Mouse (Mus musculus) fibroblast of lung, adult 2 months (primary cell): Measurements from ENCODE around the gene Plekhm3.

Experiments
- DNase-seq: peaks from one replicate; pipeline ENCODE4 v3.0.0-alpha.2; 2011; ENCODE audit warnings: low read depth

The Plekhm3 gene

DNA sequence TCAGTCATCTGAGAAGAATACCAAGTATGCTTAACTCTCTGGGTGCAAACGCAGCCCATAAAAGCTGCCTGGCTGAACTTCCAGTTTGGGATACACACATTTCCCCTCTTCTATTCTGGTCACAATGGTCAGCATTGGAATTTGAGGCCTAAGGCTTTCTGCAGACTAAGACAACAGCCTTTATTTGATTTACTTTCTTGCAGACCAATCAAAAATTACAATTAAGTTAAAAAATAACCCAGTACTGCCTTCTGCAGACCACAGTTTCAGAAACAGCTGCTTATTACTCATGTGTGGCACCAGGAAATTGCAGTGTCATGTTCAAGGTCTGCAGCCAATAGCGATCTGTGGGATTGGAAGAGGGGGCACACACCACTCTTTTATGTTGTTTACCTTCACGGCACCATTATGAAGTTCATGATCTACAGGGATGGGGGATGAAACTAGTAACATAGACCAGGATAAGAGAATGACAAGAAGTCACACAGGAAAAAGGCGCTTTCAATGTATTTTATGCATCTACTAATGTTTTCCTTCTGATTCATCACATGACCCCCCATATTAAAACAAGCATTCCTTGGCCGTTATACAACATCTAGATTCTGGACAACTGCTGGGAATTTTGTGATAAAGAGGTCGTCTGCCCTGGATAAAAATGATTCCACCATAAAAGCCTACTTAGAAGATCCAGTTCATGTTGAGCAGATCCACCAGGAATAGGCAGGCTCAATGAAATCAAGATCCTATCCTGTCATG is 130.1 kb downstream of the Plekhm3 start:
- no peak for DNase-seq

DNA sequence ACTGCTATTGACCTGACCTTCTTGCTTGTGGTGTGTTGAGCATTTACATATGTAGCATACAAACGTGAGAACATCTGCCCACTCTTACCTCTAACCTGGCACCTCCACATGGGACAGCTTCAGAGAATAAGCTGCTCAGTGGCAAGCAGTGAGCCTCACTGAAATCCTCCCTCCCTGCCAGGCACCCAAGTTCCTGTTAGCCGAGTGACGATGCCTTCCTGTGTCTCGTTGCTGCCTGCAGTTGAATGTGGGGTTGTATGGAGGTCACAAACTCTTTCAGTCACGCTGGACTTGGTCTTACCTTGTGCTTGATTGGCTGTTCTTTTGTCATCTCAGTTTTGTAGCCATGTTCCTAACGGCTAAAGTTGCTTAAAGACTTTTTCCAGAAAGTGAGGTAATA is 133.1 kb downstream of the Plekhm3 start:
- DNase-seq: no peak

DNA sequence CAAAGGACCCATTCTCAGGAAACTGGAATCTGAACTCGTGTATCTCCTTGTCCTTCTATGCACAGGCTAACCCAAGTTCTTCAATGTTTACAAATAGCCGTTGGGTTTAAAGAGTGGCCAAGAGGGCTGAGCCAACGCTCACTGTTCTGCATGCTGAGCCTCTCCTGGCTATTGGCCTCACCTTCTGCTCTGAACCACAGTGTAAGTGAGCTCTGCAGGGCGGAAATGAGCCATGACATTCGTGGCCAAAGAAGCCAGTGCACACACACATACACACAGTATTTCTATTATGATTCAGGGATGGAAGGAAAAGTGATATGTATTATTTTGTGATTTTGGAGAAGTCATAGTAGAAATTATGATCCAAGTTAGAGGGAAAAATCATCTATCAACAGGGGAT is 138.9 kb downstream of the Plekhm3 start:
- peak; percentile 57 for DNase-seq

DNA sequence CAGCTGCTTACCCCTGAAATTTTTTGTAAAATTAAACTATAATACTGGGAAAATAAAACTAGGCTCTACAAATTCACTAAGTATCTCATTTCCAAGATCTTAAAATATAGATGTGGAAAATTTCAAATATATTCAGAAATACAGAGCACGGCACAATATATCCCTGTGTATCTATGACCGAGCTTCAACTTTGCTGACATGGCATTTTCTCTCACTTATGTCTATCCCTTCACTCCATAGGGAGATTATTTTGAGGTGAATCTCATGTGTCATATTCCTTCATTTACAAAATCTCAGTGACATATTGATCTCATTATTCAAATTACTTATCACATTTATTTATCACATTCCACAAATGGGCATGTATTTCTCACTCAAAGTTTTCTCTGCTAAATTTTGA is 143.4 kb downstream of the Plekhm3 start:
- DNase-seq: no peak

DNA sequence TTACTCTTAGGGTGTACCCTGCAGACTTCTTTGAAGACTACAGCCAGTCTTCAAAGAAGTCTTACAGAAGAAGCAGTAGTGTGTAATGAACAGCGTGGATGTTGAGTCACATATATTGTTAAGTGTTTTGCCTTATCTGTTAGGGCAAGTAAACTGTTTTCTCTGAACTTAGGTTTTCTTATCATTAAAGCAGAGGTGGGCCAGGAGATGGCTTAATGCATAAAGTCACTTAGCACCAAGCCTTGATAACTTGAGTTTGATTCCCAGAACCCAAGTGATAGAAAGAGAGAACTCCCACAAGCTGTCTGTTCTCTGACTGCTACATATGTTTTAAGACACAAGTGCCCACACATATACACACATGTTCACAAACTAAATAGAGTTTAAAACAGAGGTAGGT is 144.7 kb downstream of the Plekhm3 start:
- DNase-seq: no peak

DNA sequence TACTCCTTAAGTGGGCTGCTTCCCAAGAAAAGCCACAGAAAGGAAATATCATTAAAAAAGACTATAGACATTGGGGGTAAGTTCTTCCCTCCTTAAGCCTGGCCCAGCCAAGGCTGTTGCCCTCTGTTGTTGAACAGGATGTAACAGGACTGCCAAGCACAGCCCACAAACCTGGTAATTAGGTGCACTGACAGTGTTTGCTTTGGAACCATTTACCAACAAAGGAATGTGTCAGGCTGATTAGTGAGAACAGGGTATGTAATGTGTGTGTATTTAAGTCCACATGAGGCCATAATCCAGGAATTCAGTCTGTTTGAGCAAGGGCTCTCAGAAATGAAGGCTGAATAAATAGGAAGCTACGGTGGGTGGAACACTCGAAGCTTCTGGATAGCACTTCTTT is 147.5 kb downstream of the Plekhm3 start:
- DNase-seq: peak; percentile 78

DNA sequence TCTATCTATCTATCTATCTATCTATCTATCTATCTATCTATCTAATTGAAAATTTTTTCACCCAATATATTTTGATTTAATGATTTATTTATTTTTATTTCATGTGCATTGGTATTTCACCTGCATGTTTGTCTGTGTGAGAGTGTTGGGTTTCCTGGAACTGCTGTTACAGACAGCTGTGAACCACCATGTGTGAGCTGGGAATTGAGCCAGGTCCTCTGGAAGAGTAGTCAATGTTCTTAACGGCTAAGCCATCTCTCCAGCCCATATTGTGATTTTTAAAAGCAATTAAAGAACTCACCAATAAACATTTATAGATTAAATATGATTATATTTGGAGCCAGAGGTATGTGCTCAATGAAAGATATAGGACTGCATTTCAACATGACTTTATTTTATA is 148.9 kb downstream of the Plekhm3 start:
- DNase-seq: no peak

DNA sequence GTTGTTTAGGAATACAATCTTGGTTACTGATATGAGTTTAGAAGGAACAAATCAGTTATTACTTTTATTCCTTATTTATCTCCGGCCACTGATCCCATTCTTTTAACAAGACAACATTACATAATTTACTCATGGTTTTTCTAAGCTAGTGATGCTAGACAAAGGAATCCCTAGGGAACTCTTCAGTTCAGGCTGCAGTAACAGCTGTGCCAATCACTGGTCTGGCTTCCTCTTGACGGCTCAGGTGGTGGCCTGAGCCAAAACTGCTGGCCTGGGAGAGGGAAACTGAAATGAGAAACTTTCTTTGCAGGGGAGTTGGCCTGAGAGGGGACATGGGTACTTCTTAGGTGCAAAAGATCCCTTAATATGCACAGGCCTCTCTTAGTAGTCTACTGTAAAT is 151.4 kb downstream of the Plekhm3 start:
- DNase-seq: no peak

DNA sequence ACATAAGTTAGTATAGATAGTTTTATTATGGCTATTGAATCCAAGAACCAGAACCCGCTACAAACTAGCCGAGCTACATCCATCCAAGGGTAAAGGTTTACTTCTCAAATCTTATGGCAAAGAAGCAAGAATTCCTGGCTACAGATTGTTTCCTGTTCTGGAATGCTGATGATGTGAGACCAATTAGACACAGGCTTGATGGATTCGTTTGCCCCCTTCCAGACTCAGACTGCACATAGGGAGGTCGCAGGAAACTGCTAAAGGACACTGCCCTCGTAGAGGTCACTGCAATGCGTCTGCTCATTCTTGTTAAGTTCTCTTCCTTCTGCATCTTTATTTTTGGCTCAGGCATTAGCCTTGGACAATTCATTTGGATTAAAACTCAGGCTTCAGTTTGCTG is 154.0 kb downstream of the Plekhm3 start:
- no peak for DNase-seq

DNA sequence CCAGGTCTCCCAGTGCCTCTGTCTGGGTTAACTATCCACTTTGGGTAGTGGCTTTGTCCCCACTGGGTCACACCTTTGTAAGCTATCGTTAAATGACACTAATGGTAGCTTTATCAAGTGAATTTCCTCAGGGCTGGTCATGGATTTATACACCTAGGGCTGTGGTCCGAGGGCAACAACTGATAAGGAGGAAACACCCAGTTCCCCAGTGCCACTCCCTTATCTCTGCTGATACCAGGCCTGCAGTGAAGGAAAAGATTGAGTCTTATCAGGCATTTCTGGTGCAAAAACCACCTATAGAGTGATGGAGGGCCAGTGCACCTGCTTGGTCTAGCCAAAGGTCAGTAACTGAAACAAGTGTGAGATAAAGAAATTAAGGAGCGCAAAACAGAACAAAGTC is 159.0 kb downstream of the Plekhm3 start:
- no peak for DNase-seq

DNA sequence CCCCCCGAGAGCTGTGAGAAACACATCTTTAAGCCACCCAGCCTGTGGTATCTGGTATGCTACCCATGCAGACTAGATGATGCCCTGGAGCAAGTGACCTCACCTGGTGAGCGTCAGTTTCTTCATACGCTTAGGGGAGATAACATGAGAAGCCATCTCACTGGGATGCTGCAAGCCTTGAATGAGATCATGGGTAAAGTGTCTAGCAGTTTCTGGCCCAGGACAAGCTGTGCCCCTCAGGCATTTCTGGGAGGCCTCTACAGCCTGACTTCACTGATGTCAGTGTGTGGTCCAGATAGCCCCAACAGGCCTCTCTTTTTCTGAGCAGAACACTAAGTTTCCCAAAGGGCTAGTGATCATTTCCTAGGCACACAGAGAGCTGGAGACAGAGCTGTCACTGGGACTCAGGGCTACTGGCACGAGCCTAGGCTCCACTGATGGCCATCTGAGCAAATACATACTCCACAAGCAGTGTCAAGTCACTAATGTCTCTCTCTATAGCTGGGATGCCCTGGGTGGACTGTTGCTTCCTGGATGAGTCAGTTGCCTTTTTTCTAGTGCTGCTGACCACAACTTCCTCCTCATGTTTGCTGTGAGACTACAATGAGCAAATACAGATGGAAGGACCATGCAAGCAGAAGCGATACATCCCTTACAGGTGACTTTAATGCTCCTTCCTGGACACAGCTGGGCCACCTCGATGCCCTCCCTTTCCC is 159.6 kb downstream of the Plekhm3 start:
- DNase-seq: no peak

DNA sequence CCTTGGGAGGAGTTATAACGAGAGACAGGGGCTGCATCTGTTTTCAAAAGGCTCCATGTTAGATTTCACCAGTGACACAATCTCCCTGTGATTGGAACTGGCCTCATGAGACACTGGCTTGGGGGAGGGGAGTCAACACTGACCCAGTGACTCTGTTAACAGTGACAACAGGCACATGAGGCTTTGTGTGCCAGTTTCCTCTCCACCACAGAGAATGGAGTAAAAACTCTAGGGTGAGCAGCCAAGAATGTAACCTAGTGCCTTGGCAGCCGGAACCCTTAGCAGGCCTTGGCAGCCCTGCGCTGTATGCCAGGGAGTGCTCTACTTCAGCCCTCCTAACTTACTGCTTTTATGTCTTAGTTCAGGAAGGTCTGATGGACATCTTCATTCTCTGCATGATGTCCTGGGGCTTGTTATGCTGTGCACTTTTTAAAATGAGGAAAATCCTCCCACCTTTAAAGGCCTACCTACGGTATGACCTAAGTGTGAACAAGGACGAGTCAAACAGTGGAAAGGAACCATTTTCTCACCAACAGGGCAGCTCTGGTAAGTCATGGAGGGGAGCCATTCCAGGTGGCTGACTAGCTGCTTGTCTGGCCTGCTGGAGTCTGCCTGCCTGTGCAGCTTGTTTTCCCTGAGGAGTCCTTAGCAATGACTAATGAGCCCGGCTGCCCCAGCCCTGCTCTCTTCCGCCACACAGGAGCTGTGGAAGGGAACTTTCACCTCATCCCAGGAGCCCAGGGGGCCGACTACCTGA is 161.2 kb downstream of the Plekhm3 start:
- peak; percentile 60 for DNase-seq

DNA sequence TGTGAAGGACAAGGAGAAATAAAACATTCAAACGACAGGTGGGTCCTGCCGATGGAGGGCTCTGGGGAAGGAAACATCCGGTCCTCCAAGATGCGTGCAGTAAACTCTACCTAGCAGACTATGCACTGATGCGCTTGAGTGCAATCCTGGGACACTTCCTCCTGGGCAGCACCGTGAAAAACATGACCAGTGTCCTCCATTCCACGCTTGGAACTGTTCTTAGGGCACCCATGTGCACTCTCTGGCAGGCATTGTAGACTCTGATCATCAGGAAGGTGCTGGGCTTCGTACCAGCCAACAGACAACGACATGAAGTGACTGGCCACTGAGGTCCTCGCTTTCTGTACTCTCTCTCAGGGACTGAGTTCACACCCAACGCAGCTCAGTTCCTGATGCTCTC is 162.5 kb downstream of the Plekhm3 start:
- no peak for DNase-seq

DNA sequence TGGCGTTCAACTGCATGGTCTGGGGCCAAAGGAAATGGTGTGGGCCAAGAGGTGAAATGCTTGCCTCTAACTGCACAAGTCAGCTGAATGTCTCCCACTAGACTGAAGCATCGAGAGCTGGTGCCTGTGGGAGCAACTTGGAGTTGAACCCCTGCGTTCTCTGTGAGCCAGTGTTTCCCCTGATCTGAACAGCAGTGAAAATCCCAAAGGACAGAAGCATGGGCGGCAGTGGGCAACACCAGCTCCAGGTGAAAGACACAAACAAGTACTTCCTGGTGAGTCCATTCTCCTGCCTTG is 163.4 kb downstream of the Plekhm3 start:
- DNase-seq: no peak

DNA sequence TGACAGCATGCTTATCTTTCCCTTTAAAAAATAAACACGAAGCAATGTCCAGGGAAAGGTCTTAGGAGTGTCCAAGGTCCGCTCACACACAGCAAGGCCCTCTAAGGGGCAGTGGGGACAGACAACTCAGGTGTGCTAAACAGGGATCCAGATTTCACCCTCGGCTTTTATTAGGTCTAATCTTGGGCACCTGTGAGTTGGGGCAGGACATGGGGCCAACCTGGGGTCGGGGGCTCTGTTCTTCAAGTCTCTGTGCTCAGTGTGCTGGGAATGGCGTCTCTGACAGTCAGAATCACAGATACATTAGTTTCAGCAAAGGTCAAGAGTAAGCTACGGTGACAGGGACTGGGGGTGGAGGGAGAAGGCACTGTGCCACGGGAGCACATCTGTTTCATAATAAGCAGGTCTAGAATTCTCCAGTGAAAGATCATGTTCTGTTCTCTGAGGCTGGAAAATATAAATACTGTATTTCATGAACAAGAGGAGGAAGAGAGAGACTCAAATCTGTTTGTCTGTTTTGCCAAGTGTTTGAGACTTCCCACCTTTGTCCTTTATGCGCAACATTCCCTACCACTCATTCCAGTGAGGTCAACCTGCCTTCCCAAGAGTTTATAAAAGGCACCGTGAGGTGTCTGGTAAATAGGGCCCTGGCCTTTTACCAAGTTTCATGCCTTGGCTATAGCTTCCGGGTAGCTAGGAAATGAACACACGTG is 163.9 kb downstream of the Plekhm3 start:
- no peak for DNase-seq

DNA sequence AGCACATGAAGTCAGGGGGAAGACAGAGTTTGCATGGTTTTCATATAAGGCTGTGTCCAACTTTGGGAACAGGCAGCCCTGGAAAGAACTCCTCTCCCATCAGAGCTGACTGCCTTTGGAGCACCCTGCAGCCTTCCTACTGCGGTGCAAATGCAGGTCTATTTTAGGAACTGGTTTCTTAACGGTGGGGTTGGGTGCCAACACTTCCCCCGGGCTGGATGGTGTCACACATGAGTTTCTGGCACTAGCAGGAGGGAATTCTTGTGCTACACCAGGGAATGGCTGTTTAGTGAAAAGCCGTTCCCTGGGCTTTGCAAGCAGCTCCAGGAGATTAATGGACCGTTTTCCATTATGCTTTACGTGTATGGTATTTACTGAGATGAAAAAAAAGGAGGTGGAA is 164.8 kb downstream of the Plekhm3 start:
- DNase-seq: no peak

DNA sequence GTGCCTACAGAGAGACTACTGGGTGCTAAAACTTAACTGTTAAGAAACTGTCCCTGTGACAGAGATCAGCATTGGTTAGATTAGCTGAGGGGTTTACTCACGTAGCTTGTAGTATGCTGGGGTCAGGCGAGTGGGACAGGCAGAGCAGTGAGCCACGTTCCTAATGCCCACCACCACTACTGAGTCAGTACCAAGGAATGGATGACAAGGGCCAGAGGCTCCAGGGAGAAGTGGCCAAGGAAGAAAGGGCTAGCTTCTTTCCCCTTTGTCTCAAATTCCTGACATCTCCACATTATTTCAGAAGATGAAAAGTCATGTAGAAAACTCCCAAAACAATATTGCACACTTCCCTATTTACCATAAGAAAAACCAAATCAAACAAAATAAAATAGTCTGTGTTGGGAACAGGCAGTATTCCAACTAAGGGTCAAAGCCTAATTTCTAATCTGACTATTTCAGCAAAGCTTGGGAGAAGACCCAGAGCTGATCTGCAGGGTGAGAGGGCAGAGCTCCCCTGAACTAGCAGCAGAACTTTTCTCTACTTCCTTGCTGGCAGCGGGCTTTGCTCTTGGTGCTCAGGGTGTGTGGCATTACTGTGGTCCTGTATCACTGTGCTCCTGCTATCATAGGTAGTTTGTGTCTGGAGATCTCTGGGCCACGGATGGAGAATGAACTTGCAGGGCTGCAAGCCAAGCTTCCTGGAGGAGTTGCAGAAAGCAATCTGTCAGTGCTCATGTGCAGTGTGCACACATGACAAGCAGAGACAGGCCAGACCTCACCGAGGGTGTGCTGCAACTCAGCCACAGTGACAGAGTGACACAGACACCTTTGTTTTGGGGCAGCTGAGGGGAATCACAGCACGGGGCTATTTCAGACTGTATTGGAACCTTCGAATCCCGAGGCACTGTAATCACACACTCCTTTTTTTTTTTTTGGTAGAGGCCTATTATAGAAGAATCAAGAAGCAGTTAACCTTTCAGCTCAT is 165.5 kb downstream of the Plekhm3 start:
- no peak for DNase-seq

DNA sequence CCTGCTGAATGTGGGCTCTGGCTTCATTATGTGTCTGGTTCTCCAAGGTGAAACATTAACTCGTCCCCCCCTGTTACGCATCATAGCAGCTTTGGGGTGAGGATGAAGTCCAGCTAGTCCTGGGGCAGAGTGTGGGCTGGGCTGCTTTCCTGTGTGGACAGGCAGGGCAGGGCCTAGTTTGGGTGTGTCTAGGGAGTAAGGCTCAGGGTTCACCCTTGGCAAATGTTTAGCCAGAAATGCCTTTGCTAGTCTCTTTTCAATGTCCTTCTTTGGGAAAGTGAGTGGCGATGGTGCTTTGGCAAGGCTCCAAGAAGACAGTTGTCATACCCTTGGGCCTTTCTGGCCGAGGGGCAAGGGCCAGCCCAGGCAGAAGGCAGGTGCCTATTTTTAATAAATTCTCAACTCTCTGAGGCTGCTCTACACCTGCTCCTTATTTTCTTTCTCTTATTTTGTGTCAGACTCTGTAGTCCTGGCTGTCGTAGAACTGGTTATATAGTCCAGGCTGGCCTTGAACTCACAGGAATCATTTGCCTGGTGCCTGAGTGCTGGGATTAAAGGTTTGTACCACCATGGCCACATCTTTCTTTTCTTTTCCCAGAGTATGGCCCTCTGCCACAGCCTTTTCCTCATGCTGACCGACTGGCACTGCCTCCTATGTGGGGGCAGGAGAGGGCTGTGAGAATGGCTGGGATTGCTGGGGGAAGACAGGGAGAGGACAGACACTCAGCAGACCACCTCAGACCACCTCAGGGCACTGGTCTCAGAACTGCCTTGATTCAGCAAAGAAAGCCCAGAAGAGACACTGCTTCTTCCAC is 168.7 kb downstream of the Plekhm3 start:
- DNase-seq: no peak

DNA sequence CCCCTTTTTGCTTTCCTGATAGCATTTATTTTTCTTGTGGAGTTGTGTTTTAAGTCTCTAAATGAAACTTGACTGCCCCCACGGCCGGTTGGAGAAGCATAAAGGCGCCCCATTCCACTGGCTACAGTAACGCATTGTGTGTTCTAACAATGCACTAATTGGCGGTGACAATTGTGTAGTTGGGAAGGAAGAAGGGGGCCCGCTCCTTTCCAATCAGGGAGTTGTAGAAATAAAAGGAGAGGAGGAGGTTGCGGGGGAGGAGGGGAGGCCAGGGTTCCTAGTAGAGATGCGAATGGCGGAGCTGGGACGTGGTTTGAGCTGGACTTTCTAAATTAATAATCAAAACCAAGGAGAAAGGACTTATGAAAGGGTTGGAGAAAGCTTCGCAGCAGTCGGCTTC is 176.8 kb downstream of the Plekhm3 start:
- no peak for DNase-seq

DNA sequence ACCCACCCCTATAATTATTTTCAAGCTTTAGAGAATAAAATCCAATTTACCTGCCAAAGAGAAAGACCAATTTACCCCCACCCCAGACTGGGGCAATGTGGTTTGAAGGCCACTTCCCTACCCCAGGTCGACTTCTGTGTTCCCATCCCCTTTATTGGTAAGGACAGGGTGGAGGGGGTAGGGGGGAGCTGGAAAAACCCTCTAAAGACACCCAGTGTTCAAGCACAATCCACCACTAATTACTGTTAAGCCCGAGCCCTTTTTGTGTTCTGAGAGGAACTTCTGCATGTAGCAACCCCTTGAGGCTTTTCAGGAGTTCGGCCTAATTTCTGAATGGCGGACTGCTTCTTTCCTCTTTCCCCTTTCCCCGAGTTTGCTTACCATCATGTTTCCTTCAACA is 177.2 kb downstream of the Plekhm3 start:
- DNase-seq: no peak

DNA sequence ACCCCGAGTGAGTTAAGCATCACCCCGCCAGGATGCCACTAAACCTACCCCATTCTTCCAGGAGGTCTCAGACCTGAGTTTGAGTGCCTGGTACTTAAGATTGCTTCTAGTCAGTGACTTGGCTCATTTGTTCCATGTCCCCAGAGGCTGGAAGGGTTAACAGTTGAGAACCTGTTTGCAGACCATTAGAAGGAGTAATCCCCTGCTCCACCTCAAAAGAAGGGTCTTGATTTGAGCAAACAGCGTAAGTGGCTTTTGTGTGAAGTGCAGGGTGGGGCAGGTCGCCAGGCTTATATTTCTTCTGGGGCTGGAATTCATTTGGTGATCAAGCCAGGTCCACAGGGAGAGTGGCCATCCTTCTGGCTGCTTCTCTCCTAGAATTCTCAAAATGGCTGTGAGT is 183.3 kb downstream of the Plekhm3 start:
- DNase-seq: no peak
